Mouse (Mus musculus) liver, postnatal 0 days (tissue): ENCODE results near the gene Nup214.

Experiments used
- CTCF ChIP-seq: sonication (generic); IDR thresholded peaks from 2 replicates; pipeline ENCODE4 v1.5.1; 2016; ENCODE audit warnings: antibody characterized with exemption, low read depth
- EP300 ChIP-seq: IDR thresholded peaks from 2 replicates; pipeline ENCODE4 v1.6.1; 2016; ENCODE audit warnings: antibody characterized with exemption, low read depth, mild to moderate bottlenecking

DNA sequence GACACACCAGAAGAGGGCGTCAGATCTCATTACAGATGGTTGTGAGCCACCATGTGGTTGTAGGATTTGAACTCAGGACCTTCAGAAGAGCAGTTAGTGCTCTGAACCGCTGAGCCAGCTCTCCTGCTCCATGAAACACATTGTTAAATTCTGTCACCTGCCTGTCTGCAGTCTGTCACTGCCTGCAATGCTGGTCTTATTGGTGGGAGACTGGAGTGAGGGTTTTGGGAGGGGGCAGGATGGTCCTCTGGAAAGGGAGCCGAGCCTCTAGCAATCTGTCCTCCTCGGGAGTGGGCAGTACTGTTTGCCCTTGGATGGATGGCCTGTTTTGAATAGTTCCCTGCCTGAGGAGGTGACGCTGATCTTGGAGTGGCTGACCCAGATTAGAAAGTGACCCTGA lies 69.6 kb downstream of the Nup214 start:
- TF ChIP-seq CTCF: no peak; the same call in 1 of the 2 replicates
- no peak for TF ChIP-seq EP300
